Mouse (Mus musculus) E14TG2a.4 (cell line): ENCODE results near the gene Myh6.

Experiments used
- CTCF ChIP-seq: conservative IDR thresholded peaks from 2 replicates; pipeline ENCODE4 v1.5.1; 2014; ENCODE audit warnings: low read length
- NANOG ChIP-seq: IDR thresholded peaks from 2 replicates; pipeline ENCODE4 v1.6.1; 2014; ENCODE audit warnings: borderline replicate concordance, low read length, mixed read lengths

- TF ChIP-seq CTCF (no peak), NANOG (no peak)
Observed at GRCm38 (mm10) chr14:54981934-54982333, 15.2 kb upstream of the Myh6 start.
